Mouse (Mus musculus): Measurements from ENCODE around the gene Gcfc2.

The Gcfc2 gene

GRCm38 (mm10) chr6:81979286-81979685, 55.8 kb downstream of the Gcfc2 start:
- DNase-seq: no peak

- no peak for DNase-seq
Measured at GRCm38 (mm10) chr6:81986171-81986570, 62.7 kb downstream of the Gcfc2 start.

- no peak for DNase-seq
Measured at GRCm38 (mm10) chr6:81986599-81986998, 63.1 kb downstream of the Gcfc2 start.

GRCm38 (mm10) chr6:81987010-81987409, 63.5 kb downstream of the Gcfc2 start:
- peak; percentile 75 to 84 for DNase-seq

GRCm38 (mm10) chr6:81987580-81987979, 64.1 kb downstream of the Gcfc2 start:
- DNase-seq: peak in 1 of 2 experiments; percentile 20

GRCm38 (mm10) chr6:81988341-81988740, 64.9 kb downstream of the Gcfc2 start:
- no peak for DNase-seq

- no peak for DNase-seq
Measured at GRCm38 (mm10) chr6:81990049-81990810, 66.8 kb downstream of the Gcfc2 start.
